Mouse (Mus musculus) cerebellum, postnatal 36 days (tissue): Measurements from ENCODE around the gene Rhbg.

ENCODE experiments used
- DNase-seq, 2 experiments: peaks; one replicate each; pipeline ENCODE4 v3.0.0; 2021 to 2022; ENCODE audit warnings: mixed read lengths in 2 of 2

Rhbg gene

DNA sequence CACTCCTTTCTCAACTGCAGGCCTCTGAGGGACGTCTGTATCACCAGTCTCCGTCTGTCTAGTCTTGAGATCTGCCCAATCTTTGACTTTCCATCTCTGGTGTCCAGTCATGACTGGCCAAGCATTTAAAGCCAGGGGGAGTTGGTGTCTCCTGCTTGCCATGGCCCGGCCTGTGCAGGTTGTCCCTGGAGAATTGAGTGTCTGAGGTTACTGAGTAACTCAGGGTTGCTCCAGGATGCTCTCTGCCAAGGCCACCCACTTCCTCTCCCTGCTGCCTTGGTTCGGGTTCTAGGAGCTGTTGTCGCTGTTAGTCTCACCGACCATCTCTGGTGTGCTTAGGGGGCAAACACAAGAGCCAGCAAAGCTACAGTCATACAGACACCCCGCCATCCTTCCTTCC lies 1.9 kb upstream of the Rhbg start:
- no peak for DNase-seq

DNA sequence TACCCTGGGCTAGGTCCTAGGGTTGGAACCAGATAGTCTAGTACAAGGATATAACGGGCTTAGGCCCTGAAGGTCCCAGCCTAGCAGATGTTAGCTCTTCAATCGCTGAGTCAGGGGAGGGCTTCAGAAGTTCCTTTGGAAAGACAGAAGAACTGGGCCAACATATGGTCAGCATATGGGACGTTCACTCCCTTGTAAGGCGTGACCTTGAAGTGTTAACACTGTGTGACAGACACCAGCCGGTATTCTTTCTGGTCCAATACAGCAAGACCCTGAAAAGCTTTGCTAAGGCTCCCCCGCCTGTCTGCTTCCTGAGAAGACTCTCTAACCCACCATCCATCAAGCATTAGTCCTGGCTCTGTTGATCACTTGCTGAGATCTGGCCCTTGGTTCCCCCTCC lies 1.4 kb upstream of the Rhbg start:
- no peak for DNase-seq

DNA sequence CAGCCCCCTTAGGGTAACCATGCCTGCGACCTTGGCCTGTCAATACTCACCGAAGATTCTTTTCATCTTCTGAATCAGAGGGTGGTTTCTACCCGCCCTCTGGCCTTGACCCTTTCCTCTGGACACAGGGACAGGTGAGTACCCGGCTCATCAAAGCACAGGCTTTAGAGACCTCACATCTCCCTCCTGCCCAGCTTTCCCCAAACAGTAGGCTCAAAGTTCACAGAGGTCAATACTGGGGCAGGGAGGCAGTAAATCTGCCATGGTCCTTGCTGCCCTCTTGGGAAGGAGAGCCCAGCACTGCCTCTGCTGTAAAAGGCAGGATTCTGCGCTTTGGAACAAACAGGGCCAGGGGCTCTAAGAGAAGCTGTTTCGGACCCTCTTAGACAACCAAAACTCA lies 1.8 kb downstream of the Rhbg start:
- DNase-seq: no peak

DNA sequence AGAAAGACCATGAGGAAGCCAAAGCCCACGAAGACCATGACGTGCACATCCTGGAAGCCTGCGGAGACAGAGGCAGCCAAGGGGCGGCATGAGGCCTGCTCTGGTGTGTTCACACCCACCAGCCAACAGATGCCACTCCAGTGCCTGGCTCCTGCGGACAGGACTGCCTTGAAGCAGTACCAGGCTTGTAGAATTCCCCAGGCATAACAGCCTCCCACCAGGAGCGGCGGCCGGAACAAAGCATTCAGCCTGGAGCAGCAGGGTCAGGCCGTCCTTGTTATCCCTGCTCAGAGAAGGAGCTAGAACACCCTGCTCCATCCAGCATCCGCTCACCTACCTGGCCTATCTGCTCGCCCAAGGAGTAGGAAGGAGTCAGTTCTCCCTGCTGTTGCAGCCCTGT lies 6.1 kb downstream of the Rhbg start:
- no peak for DNase-seq

DNA sequence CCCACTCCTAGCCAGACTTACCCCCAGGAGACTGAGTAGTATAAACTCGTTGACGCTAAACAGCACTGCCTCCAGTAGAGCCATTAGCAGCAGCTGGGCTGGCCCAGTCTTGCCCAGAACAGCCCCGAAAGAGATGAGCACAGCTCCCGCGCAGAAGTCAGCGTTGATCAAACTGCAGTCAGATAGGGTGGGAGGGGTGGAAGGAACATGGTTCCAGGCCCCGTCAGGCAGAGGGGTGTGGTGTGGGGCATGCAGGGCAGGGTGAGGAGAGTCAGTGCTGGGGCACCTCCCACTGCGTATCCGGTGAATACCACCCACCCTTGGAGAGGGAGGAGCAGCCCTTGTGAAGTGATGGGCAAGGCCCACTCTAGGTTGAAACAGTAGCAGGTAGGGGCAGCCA lies 6.8 kb downstream of the Rhbg start:
- DNase-seq: no peak

DNA sequence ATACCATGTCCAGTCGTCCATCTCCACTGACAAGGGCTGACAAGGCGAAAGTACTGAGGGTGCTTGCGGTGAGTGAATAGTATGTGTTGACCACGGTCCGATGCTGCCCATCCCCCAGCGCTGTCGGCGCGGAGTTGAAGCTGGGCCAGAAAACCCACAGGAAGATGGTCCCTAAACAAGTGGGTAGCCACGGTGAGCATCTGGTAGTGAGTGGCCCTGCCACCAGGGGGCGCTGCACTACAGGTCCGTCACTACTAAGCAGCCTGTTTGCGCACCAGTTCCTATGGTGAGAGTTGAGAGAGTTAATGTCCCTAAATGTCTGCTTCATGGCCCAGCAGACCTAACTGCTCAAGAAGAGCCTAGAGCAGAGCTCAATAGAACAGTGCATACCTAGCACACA lies 8.7 kb downstream of the Rhbg start:
- peak; percentile 78 to 82 for DNase-seq

DNA sequence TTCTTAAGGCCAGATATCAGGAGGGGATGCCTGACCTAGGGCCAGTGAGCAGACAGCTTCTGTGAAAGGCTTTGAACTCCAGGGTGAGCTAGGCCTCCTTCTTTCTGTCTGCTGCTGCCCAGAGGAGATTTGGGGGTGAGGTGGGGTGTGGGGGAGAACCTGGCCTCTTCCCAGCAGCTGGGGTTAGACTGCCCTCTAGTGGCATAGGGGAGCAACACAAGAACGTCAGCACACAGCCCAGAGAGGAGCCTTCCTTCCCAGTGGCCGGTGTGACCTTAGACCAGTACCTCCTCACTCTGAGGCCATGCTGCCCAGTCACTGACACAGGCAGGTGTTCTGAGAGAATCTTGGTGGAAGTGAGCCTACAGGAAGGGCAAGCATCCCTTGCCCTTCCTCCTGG lies 10.4 kb downstream of the Rhbg start:
- peak; percentile 65 to 66 for DNase-seq

DNA sequence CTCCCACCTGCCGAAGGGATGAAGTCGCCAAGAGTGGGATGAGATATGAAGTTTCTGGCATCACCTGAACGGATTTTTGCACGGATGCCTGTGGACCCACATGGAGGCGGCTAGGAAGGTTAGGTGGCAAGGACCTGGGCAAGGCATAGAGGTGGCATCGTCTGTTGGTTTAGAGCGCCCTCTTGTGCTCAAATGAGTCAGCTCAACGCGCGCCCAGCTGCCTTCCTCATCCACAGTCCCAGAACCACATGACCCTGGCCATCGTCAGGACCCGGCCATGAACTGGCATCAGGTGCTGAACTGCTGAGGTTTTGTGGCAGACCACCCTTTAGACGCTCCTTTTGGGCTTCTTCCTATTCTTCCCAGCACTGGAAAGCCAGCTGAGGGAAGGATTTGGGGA lies 12.0 kb downstream of the Rhbg start:
- DNase-seq: peak; percentile 89 to 93

DNA sequence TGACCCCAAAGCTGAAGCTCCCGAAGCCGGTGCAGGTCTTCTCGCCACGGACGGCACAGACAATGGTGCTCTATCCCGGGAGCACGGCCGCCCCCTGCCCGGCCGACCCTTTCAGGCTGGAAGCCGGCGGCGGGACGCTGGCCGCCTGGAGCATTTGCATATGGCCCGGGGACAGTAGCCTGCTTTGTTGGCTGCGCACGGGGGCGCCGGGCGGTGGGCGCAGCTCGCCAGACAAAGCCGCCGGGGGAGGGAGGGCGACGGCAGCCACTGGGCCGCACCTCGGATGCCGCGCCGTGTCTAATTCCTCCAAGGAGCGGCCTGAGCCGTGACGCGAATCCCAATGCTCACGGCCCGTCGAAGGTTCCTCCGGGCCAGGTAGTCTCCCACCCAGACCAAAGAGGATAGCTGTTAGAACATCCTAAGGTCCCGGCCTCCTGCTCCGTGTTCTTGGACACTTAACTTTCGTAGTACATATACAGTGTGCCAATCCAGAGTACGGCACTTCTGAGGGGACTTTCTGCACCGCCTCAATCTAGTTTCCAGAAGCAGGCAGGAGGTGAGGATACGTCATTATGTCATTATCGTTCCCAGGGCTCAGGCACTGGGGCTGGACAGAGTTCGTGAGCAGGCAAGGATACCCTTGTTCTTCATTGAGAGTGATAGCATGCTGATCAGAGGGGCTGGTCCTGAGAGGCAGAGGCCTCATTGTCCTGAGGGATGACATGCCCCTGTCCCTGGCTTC lies 13.3 kb downstream of the Rhbg start:
- no peak for DNase-seq

DNA sequence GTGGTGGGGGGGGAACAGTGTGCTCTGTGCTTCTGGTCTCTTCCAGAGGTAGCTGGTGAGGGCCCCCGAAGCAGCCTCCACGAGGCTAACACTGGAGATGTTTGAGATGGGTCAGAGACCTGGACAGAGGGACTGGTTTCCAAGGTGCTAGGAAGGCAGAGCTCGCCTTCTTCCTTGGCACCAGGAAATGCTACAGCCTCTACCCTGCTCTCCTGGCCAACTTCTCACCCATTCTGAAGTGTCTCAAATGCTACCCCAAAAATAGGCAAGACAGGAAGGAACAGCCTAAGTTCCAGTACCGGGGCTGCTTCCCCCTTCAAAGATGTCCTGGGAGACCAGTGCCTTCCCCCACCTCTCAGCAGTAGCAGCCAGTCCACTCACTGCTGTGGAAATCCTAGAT lies 15.1 kb downstream of the Rhbg start:
- no peak for DNase-seq

DNA sequence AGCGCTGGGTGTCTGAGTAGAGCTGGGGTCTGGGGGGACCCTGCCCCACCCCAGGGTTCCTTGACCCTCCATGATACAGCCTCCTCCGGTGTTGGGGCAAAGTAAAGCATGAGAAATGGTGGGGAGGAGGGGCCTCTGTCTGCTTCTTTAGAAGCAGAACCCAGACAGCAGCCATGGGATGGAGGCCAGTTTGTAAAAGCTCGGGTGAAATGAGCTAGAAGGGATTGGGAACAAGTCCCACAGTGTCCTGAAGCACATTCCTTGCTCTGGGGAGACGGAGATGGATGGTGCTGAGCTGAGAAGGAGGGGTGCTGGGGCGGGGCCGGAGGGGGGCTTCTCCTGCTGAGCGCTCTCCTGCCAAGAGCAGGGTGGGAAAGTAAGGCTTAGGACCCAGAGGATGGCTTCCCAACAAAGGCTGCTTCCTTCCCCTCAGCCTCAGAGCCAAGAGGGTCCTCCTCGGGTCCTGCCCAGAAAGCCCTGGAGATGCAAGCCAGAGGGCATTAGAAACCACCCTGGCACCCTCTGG lies 15.6 kb downstream of the Rhbg start:
- DNase-seq: peak in 1 of 2 experiments; percentile 30

DNA sequence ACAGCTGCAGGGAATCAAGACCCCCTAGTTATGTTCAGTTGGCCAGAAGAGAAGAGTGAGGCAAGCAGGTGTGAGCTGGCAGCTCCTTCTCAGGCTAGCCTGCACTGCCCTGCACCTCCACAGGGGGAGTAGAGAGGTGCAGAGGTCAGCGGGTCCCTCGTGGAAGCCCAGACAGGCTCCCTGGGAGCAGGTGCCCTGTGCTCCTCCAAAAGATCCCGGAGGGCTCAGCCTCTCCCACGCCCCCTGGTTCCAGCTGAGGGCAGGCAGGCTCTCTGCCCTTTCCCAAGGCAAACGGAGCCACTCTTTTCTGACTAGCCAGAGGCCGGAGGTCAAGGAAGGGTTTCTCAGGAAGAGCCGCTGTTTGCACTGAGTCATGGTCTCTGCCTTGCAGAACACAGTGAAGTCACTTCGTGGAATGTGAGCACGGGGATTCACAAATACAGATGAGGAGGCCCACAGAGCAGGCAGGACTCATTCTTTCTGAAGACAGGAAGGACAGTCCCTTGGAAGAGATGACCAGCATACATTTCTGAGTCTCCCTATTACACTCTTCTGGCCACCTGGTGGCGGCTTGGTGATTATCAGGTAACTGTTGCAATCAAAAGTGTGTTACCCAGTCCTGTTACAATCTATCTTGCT lies 16.8 kb downstream of the Rhbg start:
- peak; percentile 68 to 72 for DNase-seq

DNA sequence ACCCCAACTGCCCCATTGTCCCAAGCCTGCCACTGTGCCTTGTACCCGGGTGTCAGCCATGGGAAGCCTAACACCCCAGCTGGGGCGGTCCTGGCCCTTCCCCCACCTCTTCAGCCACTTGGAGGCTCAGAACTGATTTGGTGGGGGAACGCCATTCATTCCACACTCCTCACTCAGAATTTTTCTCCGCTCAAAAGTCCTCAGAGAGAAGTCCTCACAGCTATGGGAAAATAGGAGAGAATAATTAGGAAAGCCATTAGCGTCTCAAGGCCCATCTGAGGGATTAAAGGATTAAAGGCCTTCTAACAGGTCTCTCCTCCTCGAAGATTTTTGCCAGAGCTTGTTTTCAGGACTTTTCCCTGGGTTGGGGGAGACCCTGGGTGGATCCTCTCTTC lies 17.4 kb downstream of the Rhbg start:
- DNase-seq: no peak

DNA sequence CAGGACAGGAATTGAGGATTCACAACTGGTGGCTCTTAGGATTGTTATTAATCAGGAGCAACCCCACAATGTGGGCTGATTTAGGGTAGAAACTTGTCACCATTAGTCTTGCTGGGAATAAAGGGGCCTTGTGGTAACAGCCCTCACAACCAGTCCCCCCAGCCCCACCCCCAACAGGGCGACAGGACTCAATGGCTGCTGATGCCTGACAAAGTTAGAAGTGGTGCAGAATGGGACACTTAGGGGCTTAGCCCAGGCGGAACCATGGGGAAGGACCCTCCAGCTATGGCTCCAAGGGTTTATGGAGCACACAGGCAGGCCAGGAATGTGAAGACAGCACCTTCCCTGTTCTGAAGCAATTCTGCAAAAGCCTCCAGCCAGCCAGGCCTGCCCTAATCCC lies 18.9 kb downstream of the Rhbg start:
- no peak for DNase-seq

DNA sequence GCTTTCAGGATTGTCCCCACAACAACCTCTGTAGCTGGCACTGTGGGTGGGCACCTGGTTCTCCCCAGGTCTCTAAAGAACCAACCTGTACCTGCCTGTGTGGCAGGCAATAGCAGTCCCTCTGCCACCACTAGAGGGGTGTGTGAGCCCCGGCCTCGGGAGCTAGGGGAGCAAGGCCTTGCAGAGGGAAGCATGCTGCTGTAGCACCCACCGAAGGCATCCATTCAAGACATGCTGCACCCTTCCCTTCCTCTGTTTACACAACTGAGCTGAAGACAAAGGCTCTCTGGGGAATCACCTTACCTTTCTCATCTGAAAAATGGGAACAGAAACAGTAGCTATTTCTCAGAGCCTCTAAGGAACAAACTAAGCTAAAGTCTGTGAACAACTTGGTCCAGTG lies 19.3 kb downstream of the Rhbg start:
- peak; percentile 47 to 65 for DNase-seq

DNA sequence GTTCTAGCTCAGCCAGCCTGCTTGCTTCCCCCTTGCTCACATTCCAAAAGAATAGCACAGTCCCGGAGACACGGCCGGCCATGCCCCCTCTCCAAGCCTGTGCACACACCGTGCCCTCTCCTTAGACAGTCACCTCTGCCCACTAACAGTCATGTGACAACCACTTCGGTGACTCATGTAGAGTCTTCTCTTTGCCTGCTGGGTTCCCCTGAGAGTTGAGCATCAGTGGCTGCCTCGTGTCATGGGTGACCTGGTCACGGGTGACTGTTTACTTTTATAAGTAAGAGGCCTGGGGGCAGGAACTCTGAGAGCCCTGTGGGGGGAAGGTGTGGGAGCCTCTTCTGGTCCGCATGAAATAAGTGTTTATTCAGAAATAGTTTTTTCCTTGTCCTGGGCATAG lies 20.5 kb downstream of the Rhbg start:
- no peak for DNase-seq

DNA sequence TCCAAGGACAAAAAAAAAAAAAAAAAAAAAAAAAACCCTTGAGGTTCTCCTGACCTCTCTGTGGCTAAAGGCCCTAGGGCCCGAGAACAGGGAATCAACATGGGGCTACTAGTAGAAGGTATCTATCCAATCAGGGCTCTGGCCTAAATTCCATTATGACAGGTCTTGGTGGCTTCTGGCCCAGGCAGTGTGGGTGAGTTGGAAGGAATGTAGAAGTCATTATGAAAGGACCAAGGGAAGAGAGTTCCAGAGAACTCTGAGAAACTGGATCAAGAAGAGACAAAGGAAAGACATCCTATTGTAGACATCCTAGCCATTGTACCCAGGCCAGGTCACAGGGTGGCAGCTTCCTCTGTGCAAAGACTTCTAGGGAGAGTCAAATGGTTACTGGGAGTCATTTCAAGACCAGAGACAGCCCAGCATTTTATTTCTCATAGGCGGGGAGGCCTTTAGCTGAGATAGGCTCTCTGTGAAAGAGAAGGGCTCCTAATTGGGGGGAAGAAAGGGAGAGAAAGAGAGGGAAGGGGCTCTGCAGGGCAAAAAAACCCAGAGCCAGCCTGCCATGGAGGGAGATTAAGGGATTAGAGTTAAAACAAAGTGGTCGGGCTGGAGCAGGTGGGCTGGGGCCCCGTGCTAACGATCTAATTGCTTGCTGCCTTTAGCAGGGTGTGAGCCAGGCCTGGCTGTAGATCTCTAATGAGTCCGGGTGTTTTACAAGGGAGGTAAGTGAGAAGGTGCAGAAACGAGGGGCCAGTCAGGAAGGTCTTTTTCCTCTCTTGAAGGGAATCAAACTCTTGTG lies 21.5 kb downstream of the Rhbg start:
- peak in 1 of 2 experiments; percentile 31 for DNase-seq

DNA sequence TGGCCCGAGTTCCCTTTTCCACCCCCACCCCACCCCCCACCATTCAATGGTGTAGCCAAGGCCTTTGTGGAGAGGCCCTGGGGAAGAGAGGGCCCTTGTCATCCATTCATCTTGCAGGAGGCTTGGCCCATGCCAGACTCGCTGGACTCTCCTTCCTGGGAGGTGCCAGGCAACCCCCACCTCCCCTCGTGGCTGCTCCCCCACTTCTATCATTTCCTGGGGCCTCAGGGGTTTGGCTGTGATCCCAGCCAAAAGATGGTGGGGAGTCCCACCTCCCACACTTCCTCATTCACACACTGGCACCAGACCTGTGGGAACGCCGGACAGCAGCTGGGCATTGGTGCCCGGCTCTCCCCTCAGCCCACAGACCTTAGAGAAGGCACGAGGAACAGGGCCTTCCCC lies 22.2 kb downstream of the Rhbg start:
- peak in 1 of 2 experiments; percentile 42 for DNase-seq

DNA sequence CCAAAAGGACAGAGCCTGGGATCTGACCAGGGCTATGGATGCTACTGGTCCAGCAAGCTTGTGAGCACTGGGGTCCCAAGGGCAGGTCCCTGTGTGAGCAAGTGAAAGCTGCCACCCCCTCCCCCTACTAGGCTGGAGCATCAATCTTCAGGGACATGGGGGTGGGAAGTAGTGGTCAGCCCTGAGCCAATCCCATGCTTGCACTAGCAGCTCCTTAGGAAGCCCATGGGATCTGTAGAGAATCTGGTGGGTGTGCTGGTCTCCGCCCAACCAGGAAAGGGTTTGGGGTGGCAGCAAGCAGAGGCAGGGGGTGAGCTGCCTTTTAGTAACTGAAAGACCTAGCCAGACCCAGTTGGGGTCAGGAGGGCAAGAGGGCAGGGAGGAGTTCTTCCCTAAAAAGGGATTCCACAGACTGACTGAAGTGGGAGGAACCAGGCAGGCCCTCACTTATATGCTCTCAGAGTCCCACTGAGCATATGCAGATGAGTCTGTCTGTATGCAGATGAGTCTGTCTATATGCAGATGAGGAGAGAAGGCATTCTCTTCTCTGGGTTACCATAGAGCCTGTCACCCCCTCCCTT lies 23.4 kb downstream of the Rhbg start:
- DNase-seq: peak in 1 of 2 experiments; percentile 16

DNA sequence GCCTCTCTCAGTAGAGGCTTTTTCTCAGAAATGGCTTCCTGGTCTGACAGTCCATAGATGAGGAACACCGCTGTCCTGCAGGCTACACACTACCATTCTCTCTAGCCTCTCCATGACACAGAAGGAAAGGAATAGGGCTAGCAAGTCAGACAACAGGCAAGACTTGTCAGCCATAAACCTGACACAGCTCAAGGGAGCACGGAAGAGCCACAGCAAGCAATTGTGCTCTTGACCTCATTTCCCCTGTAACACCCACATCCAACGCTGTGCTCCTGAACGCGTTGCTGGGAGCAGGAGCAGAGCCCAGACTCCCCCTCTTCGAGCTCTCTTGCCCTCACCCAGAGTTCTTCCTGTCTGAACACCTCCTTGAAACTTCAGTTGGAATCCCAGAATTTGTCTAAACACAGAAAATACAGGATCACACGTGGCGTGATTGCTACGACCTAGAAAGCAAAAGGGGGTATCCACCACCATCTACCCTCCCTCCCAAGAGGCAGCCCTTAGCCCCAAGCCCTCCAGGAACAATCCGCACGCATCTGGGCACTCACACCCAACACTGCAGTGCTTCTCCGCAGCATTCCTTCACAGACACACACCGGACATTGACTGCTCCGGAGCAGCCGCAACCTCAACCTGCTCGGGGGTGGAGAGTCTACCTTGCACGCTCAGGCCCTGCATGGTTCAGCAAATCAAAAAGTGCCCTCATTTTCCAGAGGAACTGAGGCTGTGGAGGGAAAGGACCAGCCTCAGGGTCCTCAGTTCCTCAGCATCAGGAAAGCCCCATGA lies 24.1 kb downstream of the Rhbg start:
- DNase-seq: no peak

DNA sequence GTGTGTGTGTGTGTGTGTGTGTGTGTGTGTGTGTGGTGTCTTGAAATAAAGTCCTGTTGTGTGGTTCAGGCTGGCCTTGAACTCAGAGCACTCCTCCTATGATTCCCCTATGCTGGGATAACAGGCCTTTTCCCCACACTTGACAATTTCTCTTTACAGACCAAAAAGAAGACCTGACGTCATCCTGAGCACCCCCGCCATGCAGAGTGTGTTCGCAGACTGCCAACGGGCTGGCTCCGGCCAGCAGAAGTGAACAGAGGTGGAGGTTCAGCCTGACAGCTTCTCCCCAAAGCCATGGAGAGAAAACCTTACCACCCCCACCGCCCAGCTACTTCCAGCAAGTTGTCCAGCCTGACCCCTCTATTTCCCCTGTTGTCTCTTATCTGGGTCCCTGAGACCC lies 25.0 kb downstream of the Rhbg start:
- no peak for DNase-seq

DNA sequence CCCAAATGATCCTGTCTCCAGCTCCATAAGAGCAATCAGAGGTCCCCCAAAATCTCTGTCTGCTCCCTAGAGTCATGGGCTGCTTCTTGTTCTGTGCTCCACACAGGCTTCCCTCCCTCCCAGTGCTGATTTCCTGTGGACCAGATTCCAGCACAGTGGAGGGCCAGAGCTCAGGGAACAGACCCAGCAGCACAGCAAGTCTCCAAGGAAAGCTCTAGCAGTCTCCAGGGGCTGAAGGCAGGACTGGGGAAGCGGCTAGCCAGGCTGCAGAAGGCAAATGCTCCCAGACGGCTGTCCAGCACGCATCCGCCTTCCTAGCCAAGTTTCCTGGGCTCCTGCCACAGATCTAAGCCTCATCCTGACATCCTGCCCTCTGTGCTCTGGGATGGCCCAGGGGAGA lies 25.6 kb downstream of the Rhbg start:
- peak; percentile 62 to 66 for DNase-seq
